Mouse (Mus musculus) small intestine, adult 2 months (tissue): ENCODE measurements at regions not wholly inside any gene's neighbourhood (a gene's known extent, or its start where the extent isn't known, plus 50 kb on each side); places are given as distances from the start of the nearest gene placed in this dataset.

ENCODE experiments used
- H3K27ac ChIP-seq: fragments of 200-500 bp; 2 replicates; pipeline ENCODE4 v1.5.1; 2012; ENCODE audit warnings: low read depth, low read length, control low read depth, inconsistent platforms; ENCODE audit not compliant: insufficient read depth
- H3K27me3 ChIP-seq: fragments of 200-500 bp; 2 replicates; pipeline ENCODE4 v1.6.1; 2012; ENCODE audit warnings: mild to moderate bottlenecking, moderate library complexity, low read length, inconsistent platforms; ENCODE audit not compliant: control insufficient read depth, insufficient read depth
- H3K36me3 ChIP-seq: fragments of 200-500 bp; 2 replicates; pipeline ENCODE4 v1.6.1; 2012; ENCODE audit warnings: mild to moderate bottlenecking, low read length, control low read depth, inconsistent platforms; ENCODE audit not compliant: control insufficient read depth, insufficient read depth
- H3K4me1 ChIP-seq: fragments of 200-500 bp; 2 replicates; pipeline ENCODE4 v1.6.1; 2012; ENCODE audit warnings: low read length, inconsistent platforms, mixed read lengths; ENCODE audit not compliant: control insufficient read depth, insufficient read depth, insufficient read length
- H3K4me3 ChIP-seq: fragments of 200-500 bp; 2 replicates; pipeline ENCODE4 v1.5.1; 2012; ENCODE audit warnings: low read depth, mild to moderate bottlenecking, control low read depth, inconsistent platforms, low read length, moderate library complexity
- CTCF ChIP-seq: fragments of 200-500 bp; IDR thresholded peaks from 2 replicates; pipeline ENCODE4 v1.5.1; 2012; ENCODE audit warnings: low read depth, mild to moderate bottlenecking, control low read depth, inconsistent platforms, low read length, moderate library complexity, mixed read lengths; ENCODE audit not compliant: insufficient replicate concordance, insufficient read length; ENCODE audit errors: extremely low read depth
- POLR2A ChIP-seq: fragments of 200-500 bp; IDR thresholded peaks from 2 replicates; pipeline ENCODE4 v1.6.1; 2012; ENCODE audit warnings: low read depth, mild to moderate bottlenecking, control low read depth, inconsistent platforms, low read length, moderate library complexity
- WGBS: fragments of 180-500 bp; shearing (Covaris S2); methylation state at CpG from one replicate; pipeline ENCODE4 v1.1.7; 2018; 5-methylcytosine and 5-hydroxymethylcytosine counted together

DNA sequence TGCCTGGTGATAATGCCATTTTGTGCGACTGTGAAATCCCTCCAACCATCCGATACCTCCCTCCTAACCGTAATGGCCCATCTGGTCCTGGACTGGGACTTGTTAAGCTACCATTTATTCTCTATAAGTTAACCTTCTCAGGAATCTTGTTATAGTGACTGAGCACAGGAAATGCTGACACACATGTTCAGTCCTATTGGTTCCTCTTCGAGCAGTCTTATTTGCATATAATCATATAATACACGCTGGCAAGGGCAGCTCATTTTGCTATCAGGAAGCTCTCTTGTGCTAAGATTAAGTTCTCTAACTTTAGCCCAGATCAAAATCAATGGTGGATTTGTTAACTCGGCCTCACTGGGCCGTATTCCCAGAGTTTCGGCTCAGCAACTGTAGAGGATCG is 206.1 kb upstream of the Il12b start:
- Histone ChIP-seq H3K4me1 (no peaks in the 10 kb centered on the region), H3K36me3 (no peaks in the 10 kb centered on the region), H3K27ac (no peak overlapping the region), H3K27me3 (no peaks in the 10 kb centered on the region), H3K4me3 (no peak overlapping the region)
- no peak for TF ChIP-seq CTCF
- no peak for TF ChIP-seq POLR2A
- WGBS, result 81% methylated on average over 9 of the region's 9 CpGs

GRCm38 (mm10) chr11:44202716-44203115 is 197.1 kb upstream of the Il12b start:
- H3K36me3 ChIP-seq, result no peaks in the 10 kb centered on the region
- WGBS, result 81% methylated on average over 2 of the region's 2 CpGs
- no peak overlapping the region for H3K4me3 ChIP-seq
- TF ChIP-seq CTCF (no peak), POLR2A (no peak)
- H3K4me1 ChIP-seq, result no peaks in the 10 kb centered on the region
- no peak overlapping the region for H3K27ac ChIP-seq
- no peaks in the 10 kb centered on the region for H3K27me3 ChIP-seq

DNA sequence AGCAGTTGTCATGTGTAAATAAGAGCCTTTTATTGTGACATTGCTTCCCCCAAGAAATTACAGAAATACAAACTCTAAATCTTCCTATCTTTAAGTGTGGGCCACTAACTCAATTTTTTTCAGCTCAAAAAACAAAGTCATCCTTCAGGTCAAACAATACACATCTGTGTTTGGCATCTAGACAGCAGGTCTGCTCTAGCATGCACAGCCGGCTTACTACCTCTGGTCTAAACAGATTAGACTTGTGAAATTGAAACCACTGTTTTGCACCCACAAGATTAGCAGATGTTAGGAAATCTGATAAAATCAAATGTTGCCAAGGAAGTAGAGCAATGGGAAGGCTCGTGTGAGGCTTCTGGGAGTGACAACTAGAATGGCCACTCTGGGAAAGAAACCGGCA is 195.5 kb upstream of the Il12b start:
- no peak for TF ChIP-seq CTCF
- TF ChIP-seq POLR2A, result no peak
- Histone ChIP-seq H3K27me3 (no peaks in the 10 kb centered on the region), H3K27ac (no peak overlapping the region), H3K36me3 (no peaks in the 10 kb centered on the region), H3K4me1 (no peaks in the 10 kb centered on the region), H3K4me3 (no peak overlapping the region)
- WGBS, result 48% methylated on average over 3 of the region's 3 CpGs

DNA sequence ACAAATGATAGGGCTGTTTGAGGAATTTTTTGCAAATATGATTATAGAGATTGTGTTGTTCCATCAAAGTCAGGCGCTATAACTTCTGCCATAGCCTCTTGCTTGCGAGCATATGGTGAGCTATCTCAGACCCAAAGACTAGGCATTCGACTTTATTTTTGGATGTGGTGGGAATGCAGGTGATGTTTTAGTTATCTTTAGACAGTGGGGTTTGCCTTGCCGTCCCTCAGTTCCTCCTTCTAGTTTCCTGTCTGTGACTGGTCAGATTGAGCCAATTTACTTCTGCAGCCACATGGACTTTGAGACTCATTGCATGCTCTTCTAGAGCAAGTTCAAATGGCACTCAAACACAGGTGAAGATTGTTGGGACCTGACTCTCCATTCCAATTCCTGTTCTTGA is 193.0 kb upstream of the Il12b start:
- no peaks in the 10 kb centered on the region for H3K4me1 ChIP-seq
- TF ChIP-seq CTCF (no peak), POLR2A (no peak)
- no peaks in the 10 kb centered on the region for H3K36me3 ChIP-seq
- 60% methylated on average over 4 of the region's 4 CpGs for WGBS
- no peak overlapping the region for H3K4me3 ChIP-seq
- H3K27ac ChIP-seq, result no peak overlapping the region
- H3K27me3 ChIP-seq, result no peaks in the 10 kb centered on the region

DNA sequence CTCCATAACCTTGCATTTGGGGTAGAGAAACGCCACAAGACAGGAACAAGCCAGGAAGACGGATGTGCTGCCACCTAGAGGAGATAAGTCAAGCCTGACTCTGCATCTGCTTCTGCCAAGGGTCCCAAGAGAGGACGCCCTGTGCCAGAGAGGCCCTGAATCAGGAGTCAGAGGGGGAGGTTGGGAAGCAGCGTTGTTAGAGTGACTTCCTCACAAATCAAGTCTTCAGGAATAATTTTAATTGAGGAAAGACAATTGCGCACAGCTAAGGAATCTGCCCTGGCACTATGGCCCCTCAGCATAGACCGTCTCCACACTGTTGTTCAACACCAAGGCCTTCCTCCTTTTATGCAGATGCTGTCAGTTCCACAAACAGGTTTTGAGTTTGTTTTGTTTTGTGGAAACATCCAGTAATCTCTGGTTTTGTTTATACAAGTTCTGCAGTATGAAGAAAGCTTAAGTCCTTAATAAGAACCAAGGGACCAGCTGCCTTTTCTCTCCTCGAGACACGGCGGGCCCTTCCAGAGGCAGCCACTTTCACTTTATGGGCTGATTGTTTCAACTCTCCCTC is 187.9 kb upstream of the Il12b start:
- WGBS, result 48% methylated on average over 9 of the region's 9 CpGs
- H3K27ac ChIP-seq, result no peak overlapping the region
- no peak overlapping the region for H3K4me3 ChIP-seq
- no peaks in the 10 kb centered on the region for H3K27me3 ChIP-seq
- H3K4me1 ChIP-seq, result no peaks in the 10 kb centered on the region
- TF ChIP-seq CTCF (peak; percentile 40; the same call in 1 of the 2 replicates), POLR2A (no peak)
- H3K36me3 ChIP-seq, result no peaks in the 10 kb centered on the region

- Histone ChIP-seq H3K4me1 (no peaks in the 10 kb centered on the region), H3K4me3 (no peak overlapping the region), H3K27me3 (no peaks in the 10 kb centered on the region), H3K27ac (no peak overlapping the region), H3K36me3 (no peaks in the 10 kb centered on the region)
- TF ChIP-seq CTCF (no peak), POLR2A (no peak)
These were observed 185.8 kb upstream of the Il12b start for GRCm38 (mm10) chr11:44214095-44214494.

- TF ChIP-seq CTCF, result no peak
- no peak for TF ChIP-seq POLR2A
- Histone ChIP-seq H3K27me3 (no peaks in the 10 kb centered on the region), H3K27ac (no peak overlapping the region), H3K4me3 (no peak overlapping the region), H3K4me1 (no peaks in the 10 kb centered on the region), H3K36me3 (no peaks in the 10 kb centered on the region)
- WGBS, result 80% methylated on average over 3 of the region's 3 CpGs
These were observed 183.5 kb upstream of the Il12b start for GRCm38 (mm10) chr11:44216346-44216745.
